Mouse (Mus musculus): ENCODE measurements at regions not wholly inside any gene's neighbourhood (a gene's known extent, or its start where the extent isn't known, plus 50 kb on each side); places are given as distances from the start of the nearest gene placed in this dataset.

GRCm38 (mm10) chr5:111823420-111823819, 89.7 kb downstream of the Gm26897 start:
- DNase-seq (ENCODE audit: low spot score) (peak; percentile 87), ATAC-seq (peak; percentile 87)
- no peaks in the 10 kb centered on the region for H3K4me1 ChIP-seq (ENCODE audit: insufficient read depth, low read depth, low read length)
- WGBS, result 36% methylated on average over 4 of the region's 4 CpGs
- TF ChIP-seq CTCF (IDR thresholded peaks at IDR 0.05), result peak; percentile 22; the same call in 1 of the 2 replicates
- peak; percentile 39; the same call in 1 of the 2 replicates for TF ChIP-seq EP300 (IDR thresholded peaks at IDR 0.05)
- peak overlapping the region; percentile 64 for H3K27ac ChIP-seq (ENCODE audit: low read length)
- H3K4me2 ChIP-seq (replicated peaks; ENCODE audit: low read depth, low read length), result no peak overlapping the region
- H3K9ac ChIP-seq (replicated peaks; ENCODE audit: low read depth), result no peak overlapping the region
- no peak overlapping the region for H3K4me3 ChIP-seq (ENCODE audit: low read depth, low read length)
- no peaks in the 10 kb centered on the region for H3K9me3 ChIP-seq (ENCODE audit: low read length)
- no peaks in the 10 kb centered on the region for H3K36me3 ChIP-seq (ENCODE audit: insufficient read depth, low read length)
- H3K27me3 ChIP-seq (replicated peaks; ENCODE audit: insufficient read depth, low read length), result no peaks in the 10 kb centered on the region

- Histone ChIP-seq H3K36me3 (ENCODE audit: insufficient read depth, low read length) (no peaks in the 10 kb centered on the region), H3K4me3 (ENCODE audit: low read depth, low read length) (no peak overlapping the region), H3K9ac (replicated peaks; ENCODE audit: low read depth) (no peak overlapping the region), H3K4me2 (replicated peaks; ENCODE audit: low read depth, low read length) (no peak overlapping the region), H3K4me1 (ENCODE audit: insufficient read depth, low read depth, low read length) (no peaks in the 10 kb centered on the region), H3K9me3 (ENCODE audit: low read length) (no peaks in the 10 kb centered on the region), H3K27ac (ENCODE audit: low read length) (peak overlapping the region; percentile 64), H3K27me3 (replicated peaks; ENCODE audit: insufficient read depth, low read length) (no peaks in the 10 kb centered on the region)
- no peak for DNase-seq (ENCODE audit: low spot score)
- no peak for ATAC-seq
- no peak for TF ChIP-seq EP300 (IDR thresholded peaks at IDR 0.05)
- no peak for TF ChIP-seq CTCF (IDR thresholded peaks at IDR 0.05)
- 50% methylated on average over 5 of the region's 5 CpGs for WGBS
Observed at GRCm38 (mm10) chr5:111823842-111824241, 90.1 kb downstream of the Gm26897 start.

GRCm38 (mm10) chr5:111824600-111825130, 90.9 kb downstream of the Gm26897 start:
- no peaks in the 10 kb centered on the region for H3K9me3 ChIP-seq (ENCODE audit: low read length)
- TF ChIP-seq EP300 (IDR thresholded peaks at IDR 0.05) (no peak), CTCF (IDR thresholded peaks at IDR 0.05) (peak; percentile 35; the same call in 1 of the 2 replicates)
- H3K4me1 ChIP-seq (ENCODE audit: insufficient read depth, low read depth, low read length), result no peaks in the 10 kb centered on the region
- ATAC-seq (peak; percentile 84), DNase-seq (ENCODE audit: low spot score) (peak; percentile 91)
- H3K9ac ChIP-seq (replicated peaks; ENCODE audit: low read depth), result no peak overlapping the region
- no peak overlapping the region for H3K4me2 ChIP-seq (replicated peaks; ENCODE audit: low read depth, low read length)
- 30% methylated on average over 4 of the region's 4 CpGs for WGBS
- H3K27ac ChIP-seq (ENCODE audit: low read length), result peak overlapping the region; percentile 64; the same call in 1 of the 2 replicates
- H3K4me3 ChIP-seq (ENCODE audit: low read depth, low read length), result no peak overlapping the region
- no peaks in the 10 kb centered on the region for H3K36me3 ChIP-seq (ENCODE audit: insufficient read depth, low read length)
- no peaks in the 10 kb centered on the region for H3K27me3 ChIP-seq (replicated peaks; ENCODE audit: insufficient read depth, low read length)

GRCm38 (mm10) chr5:111829891-111830290, 96.2 kb downstream of the Gm26897 start:
- no peak for ATAC-seq
- H3K36me3 ChIP-seq (ENCODE audit: insufficient read depth, low read length), result no peaks in the 10 kb centered on the region

GRCm38 (mm10) chr5:111835737-111836667, 102.3 kb downstream of the Gm26897 start:
- no peak overlapping the region for H3K4me2 ChIP-seq (replicated peaks; ENCODE audit: low read depth, low read length)
- WGBS, result 39% methylated on average over 17 of the region's 17 CpGs
- no peaks in the 10 kb centered on the region for H3K36me3 ChIP-seq (ENCODE audit: insufficient read depth, low read length)
- H3K9ac ChIP-seq (replicated peaks; ENCODE audit: low read depth), result no peak overlapping the region
- peak; percentile 81 for DNase-seq (ENCODE audit: low spot score)
- peak; percentile 35; the same call in 1 of the 2 replicates for ATAC-seq
- H3K27me3 ChIP-seq (replicated peaks; ENCODE audit: insufficient read depth, low read length), result no peaks in the 10 kb centered on the region
- no peak for TF ChIP-seq EP300 (IDR thresholded peaks at IDR 0.05)
- TF ChIP-seq CTCF (IDR thresholded peaks at IDR 0.05), result no peak
- H3K9me3 ChIP-seq (ENCODE audit: low read length), result no peaks in the 10 kb centered on the region
- no peaks in the 10 kb centered on the region for H3K4me1 ChIP-seq (ENCODE audit: insufficient read depth, low read depth, low read length)
- H3K27ac ChIP-seq (ENCODE audit: low read length), result no peak overlapping the region
- H3K4me3 ChIP-seq (ENCODE audit: low read depth, low read length), result no peak overlapping the region

More at GRCm38 (mm10) chr5:111829891-111830290, 96.2 kb downstream of the Gm26897 start:
- Histone ChIP-seq H3K27ac (ENCODE audit: low read length) (no peak overlapping the region), H3K4me2 (replicated peaks; ENCODE audit: low read depth, low read length) (no peak overlapping the region), H3K9ac (replicated peaks; ENCODE audit: low read depth) (no peak overlapping the region), H3K4me3 (ENCODE audit: low read depth, low read length) (no peak overlapping the region), H3K9me3 (ENCODE audit: low read length) (no peaks in the 10 kb centered on the region), H3K27me3 (replicated peaks; ENCODE audit: insufficient read depth, low read length) (no peaks in the 10 kb centered on the region), H3K4me1 (ENCODE audit: insufficient read depth, low read depth, low read length) (no peaks in the 10 kb centered on the region)
- 86% methylated on average over 6 of the region's 6 CpGs for WGBS
- TF ChIP-seq CTCF (IDR thresholded peaks at IDR 0.05), result no peak
- TF ChIP-seq EP300 (IDR thresholded peaks at IDR 0.05), result no peak
- DNase-seq (ENCODE audit: low spot score), result no peak

GRCm38 (mm10) chr5:111836668-111837234, 103.0 kb downstream of the Gm26897 start:
- DNase-seq (ENCODE audit: low spot score) (no peak), ATAC-seq (no peak)
- Histone ChIP-seq H3K4me2 (replicated peaks; ENCODE audit: low read depth, low read length) (no peak overlapping the region), H3K27ac (ENCODE audit: low read length) (no peak overlapping the region), H3K4me3 (ENCODE audit: low read depth, low read length) (no peak overlapping the region), H3K27me3 (replicated peaks; ENCODE audit: insufficient read depth, low read length) (no peaks in the 10 kb centered on the region), H3K9ac (replicated peaks; ENCODE audit: low read depth) (no peak overlapping the region), H3K4me1 (ENCODE audit: insufficient read depth, low read depth, low read length) (no peaks in the 10 kb centered on the region), H3K36me3 (ENCODE audit: insufficient read depth, low read length) (no peaks in the 10 kb centered on the region), H3K9me3 (ENCODE audit: low read length) (no peaks in the 10 kb centered on the region)
- WGBS, result 54% methylated on average over 14 of the region's 14 CpGs
- TF ChIP-seq CTCF (IDR thresholded peaks at IDR 0.05) (no peak), EP300 (IDR thresholded peaks at IDR 0.05) (no peak)
